Mouse (Mus musculus) limb, embryonic 12.5 days (tissue): ENCODE data around the gene Gpcpd1. TPM values are rescaled to one million over a fixed set of nuclear protein-coding genes. Genes with fewer than 3 reads are reported as not detected.
"Not testable (repeated sequence)": the region's sequence is repeated elsewhere in the genome, so short reads cannot be mapped to it uniquely, and the experiment has no call there.

ENCODE experiments used
- ATAC-seq: fragments of 200-750 bp; cut with Nextera tagmentation; 2 replicates; pipeline ENCODE4 v1.8.0; 2017; ENCODE audit warnings: low read depth, moderate TSS enrichment; ENCODE audit not compliant: insufficient number of reproducible peaks, insufficient read depth, low FRiP score, low TSS enrichment
- H3K27ac ChIP-seq: fragments of 300-500 bp; sonication (generic); 2 replicates; pipeline ENCODE4 v1.5.1; 2016; ENCODE audit warnings: mild to moderate bottlenecking, moderate library complexity
- H3K27me3 ChIP-seq: fragments of 300-500 bp; sonication (generic); 2 replicates; pipeline ENCODE4 v1.6.1; 2016; ENCODE audit warnings: mild to moderate bottlenecking, moderate library complexity
- H3K36me3 ChIP-seq: fragments of 300-500 bp; sonication (generic); 2 replicates; pipeline ENCODE4 v1.6.1; 2016; ENCODE audit warnings: mild to moderate bottlenecking, moderate library complexity
- H3K4me1 ChIP-seq: fragments of 300-500 bp; sonication (generic); replicated peaks from 2 replicates; pipeline ENCODE4 v1.6.1; 2016
- H3K4me2 ChIP-seq: fragments of 300-500 bp; sonication (generic); 2 replicates; pipeline ENCODE4 v1.6.1; 2016; ENCODE audit warnings: mild to moderate bottlenecking, moderate library complexity
- H3K4me3 ChIP-seq: fragments of 300-500 bp; sonication (generic); replicated peaks from 2 replicates; pipeline ENCODE4 v1.5.1; 2016; ENCODE audit warnings: mild to moderate bottlenecking
- H3K9ac ChIP-seq: fragments of 300-500 bp; sonication (generic); replicated peaks from 2 replicates; pipeline ENCODE4 v1.6.1; 2016; ENCODE audit warnings: mild to moderate bottlenecking, moderate library complexity
- H3K9me3 ChIP-seq: fragments of 300-500 bp; sonication (generic); 2 replicates; pipeline ENCODE4 v1.6.1; 2016; ENCODE audit warnings: mild to moderate bottlenecking, moderate library complexity
- WGBS: fragments of 180-500 bp; shearing (Covaris S2); methylation state at CpG from one replicate; pipeline ENCODE4 v1.1.7; 2016; 5-methylcytosine and 5-hydroxymethylcytosine counted together
- polyA plus RNA-seq: library from polyadenylated mRNA; unstranded; fragments of >200 nt; fragmentation: Nextera tagmentation; extraction: Ambion mirVana; gene quantifications from 2 replicates; pipeline ENCODE4 v1.2.1, GENCODE M21; 2016

Gpcpd1 gene
- polyA plus RNA-seq, 1 experiment from 2014 or later: 42.3 TPM

DNA sequence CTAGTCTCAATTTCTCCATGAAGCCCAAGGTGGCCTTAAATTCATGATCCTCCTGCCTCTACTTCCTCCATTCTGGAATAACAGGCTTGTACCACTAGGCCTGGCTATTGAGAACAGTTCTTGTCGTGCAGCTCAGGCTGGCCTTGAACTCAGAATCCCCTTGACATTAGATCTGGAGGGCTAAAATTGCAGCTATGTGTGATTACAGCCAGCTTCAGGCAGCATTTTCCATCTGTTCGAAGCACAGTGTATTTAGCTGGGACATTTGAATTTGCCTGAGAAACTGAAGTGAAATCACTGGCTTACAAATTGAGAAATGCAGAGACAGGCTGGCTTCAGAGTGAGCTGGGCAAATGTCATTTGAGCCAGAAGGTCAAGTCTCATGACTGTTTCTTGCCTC, 16.2 kb upstream of the Gpcpd1 start:
- WGBS: 82% methylated on average over 2 of the region's 2 CpGs
- Histone ChIP-seq H3K4me1 (peaks cover 6% of the 10 kb centered on the region; the same call in 1 of the 2 replicates), H3K36me3 (no peaks in the 10 kb centered on the region), H3K27me3 (no peaks in the 10 kb centered on the region), H3K9me3 (no peaks in the 10 kb centered on the region), H3K9ac (no peak overlapping the region), H3K27ac (no peak overlapping the region), H3K4me3 (no peak overlapping the region), H3K4me2 (no peak overlapping the region)
- no peak for ATAC-seq

DNA sequence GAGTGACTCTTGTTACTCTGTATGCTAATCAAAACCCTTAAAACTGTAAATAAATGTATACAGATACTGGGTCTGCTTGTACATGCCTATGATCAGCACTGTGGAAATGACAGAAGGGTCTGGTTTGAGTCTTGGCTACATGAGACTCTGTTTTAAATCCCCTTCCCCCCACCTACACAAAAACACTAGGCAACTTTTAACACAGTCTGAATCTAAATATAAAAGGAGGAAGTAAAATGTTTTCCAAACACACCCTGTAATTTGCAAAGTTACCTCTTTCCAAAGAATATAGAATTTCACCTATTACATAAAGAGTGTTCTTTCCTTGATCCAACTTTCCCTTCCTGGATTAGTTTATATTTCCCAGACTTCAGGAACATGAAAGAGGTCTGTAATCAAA, 14.2 kb upstream of the Gpcpd1 start:
- no peaks in the 10 kb centered on the region for H3K36me3 ChIP-seq
- no peak overlapping the region for H3K9ac ChIP-seq
- H3K27me3 ChIP-seq: no peaks in the 10 kb centered on the region
- no peak overlapping the region for H3K4me3 ChIP-seq
- ATAC-seq: no peak
- H3K4me1 ChIP-seq: peaks cover 2% of the 10 kb centered on the region; the same call in 1 of the 2 replicates
- H3K4me2 ChIP-seq: no peak overlapping the region
- H3K9me3 ChIP-seq: no peaks in the 10 kb centered on the region
- no peak overlapping the region for H3K27ac ChIP-seq

DNA sequence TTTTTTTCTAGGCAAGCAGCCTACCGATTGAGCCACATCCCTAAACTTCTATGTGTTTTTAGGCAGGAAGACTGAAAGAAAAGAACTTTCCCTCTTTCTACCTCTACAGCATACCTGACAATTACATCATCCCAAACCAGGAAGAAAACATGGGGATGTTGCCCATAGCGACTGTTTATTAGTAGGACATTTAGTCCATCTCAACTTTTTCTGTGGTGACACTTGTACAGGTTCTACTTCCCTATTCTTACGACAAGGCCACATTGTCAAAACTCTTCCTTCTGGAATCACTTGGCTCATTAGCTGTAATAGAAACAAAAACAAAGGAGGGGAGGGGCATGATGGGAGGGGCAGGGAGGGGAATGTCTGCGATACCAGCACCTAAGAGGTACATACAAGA, 12.6 kb upstream of the Gpcpd1 start:
- ATAC-seq: no peak
- H3K4me1 ChIP-seq: peaks cover 2% of the 10 kb centered on the region; the same call in 1 of the 2 replicates
- no peaks in the 10 kb centered on the region for H3K36me3 ChIP-seq
- H3K4me3 ChIP-seq: no peak overlapping the region
- H3K9ac ChIP-seq: no peak overlapping the region
- no peaks in the 10 kb centered on the region for H3K27me3 ChIP-seq
- no peak overlapping the region for H3K4me2 ChIP-seq
- no peaks in the 10 kb centered on the region for H3K9me3 ChIP-seq
- WGBS: 79% methylated on average over 4 of the region's 4 CpGs
- no peak overlapping the region for H3K27ac ChIP-seq

DNA sequence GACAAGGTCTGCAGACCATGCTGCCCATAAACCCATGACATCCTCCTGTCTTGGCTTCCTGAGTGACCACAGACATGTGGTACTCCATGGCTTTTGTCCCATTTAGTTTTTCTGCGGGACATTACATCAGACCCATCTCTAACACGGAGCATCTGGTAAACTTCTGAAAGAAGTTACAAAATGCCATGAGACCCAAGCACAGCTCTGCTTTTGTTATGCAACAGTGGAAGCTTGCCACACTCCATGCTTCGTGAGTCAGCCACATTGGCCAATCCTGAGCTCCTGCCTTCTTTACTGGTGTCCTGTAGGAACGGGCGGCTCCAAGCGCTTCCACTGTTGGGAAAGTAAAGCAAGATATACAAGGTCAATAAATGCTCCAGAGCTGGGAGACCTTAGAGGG, 11.6 kb upstream of the Gpcpd1 start:
- no peaks in the 10 kb centered on the region for H3K27me3 ChIP-seq
- no peak overlapping the region for H3K27ac ChIP-seq
- no peak overlapping the region for H3K4me2 ChIP-seq
- ATAC-seq: no peak
- WGBS: 88% methylated on average over 6 of the region's 6 CpGs
- no peak overlapping the region for H3K9ac ChIP-seq
- H3K9me3 ChIP-seq: no peaks in the 10 kb centered on the region
- H3K36me3 ChIP-seq: no peaks in the 10 kb centered on the region
- H3K4me1 ChIP-seq: peaks cover 2% of the 10 kb centered on the region; the same call in 1 of the 2 replicates
- H3K4me3 ChIP-seq: no peak overlapping the region

DNA sequence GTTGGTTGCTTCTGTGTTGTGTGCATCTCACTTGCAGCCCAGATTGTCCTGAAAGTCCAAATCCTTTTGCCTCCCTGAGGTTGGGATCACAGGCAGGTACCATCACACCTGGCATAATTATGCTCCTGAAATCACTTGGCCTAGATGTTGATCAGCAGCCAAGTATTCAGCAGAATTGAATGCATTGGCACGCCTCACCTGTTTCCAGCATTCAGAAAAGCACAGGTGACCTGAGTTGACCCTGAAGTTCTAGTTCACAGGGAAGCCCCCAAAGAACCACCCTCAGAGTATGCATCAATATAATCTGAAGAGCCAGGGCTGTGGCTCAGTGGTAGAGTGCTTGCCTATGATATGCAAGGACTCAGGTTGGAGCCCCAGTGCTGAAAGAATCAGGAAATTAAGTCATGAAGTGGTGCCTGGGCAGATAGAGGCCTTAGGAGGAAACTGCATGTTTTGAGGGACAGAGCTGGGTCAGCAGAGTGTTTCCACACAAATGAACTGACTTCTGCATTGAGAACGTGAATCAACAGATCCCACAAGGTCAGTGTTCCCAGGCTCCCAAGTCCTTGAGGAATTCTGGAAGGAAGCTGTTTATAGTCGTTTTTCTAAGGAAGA, 10.4 kb upstream of the Gpcpd1 start:
- Histone ChIP-seq H3K27me3 (no peaks in the 10 kb centered on the region), H3K4me2 (no peak overlapping the region), H3K27ac (no peak overlapping the region), H3K4me3 (no peak overlapping the region), H3K36me3 (no peaks in the 10 kb centered on the region), H3K9me3 (no peaks in the 10 kb centered on the region), H3K4me1 (peaks cover 2% of the 10 kb centered on the region; the same call in 1 of the 2 replicates), H3K9ac (no peak overlapping the region)
- ATAC-seq: no peak
- WGBS: 73% methylated on average over 3 of the region's 3 CpGs

DNA sequence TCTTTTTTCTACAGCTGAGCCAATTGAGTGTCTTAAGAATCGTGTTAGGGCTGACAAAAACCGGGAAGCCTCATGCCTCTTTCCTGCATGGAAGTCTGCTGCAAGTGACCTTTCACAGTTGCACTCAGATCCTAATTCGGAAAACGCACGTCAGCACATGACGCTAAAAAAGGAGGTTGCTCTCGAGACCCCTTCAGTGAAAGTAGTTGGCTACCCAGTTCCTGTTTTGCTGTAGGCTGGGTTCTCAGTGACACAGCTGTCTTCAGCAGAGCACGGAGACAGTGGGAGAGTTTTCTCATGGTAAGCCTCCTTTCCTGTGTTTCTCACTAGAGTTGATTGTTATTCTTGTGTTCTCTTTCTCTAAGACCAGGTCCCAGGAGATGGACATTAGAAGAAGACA, 9.7 kb upstream of the Gpcpd1 start:
- H3K9me3 ChIP-seq: no peaks in the 10 kb centered on the region
- WGBS: 79% methylated on average over 8 of the region's 8 CpGs
- H3K4me3 ChIP-seq: no peak overlapping the region
- H3K27ac ChIP-seq: no peak overlapping the region
- H3K4me1 ChIP-seq: peaks cover 2% of the 10 kb centered on the region; the same call in 1 of the 2 replicates
- no peak for ATAC-seq
- no peaks in the 10 kb centered on the region for H3K36me3 ChIP-seq
- no peak overlapping the region for H3K4me2 ChIP-seq
- no peak overlapping the region for H3K9ac ChIP-seq
- H3K27me3 ChIP-seq: no peaks in the 10 kb centered on the region

DNA sequence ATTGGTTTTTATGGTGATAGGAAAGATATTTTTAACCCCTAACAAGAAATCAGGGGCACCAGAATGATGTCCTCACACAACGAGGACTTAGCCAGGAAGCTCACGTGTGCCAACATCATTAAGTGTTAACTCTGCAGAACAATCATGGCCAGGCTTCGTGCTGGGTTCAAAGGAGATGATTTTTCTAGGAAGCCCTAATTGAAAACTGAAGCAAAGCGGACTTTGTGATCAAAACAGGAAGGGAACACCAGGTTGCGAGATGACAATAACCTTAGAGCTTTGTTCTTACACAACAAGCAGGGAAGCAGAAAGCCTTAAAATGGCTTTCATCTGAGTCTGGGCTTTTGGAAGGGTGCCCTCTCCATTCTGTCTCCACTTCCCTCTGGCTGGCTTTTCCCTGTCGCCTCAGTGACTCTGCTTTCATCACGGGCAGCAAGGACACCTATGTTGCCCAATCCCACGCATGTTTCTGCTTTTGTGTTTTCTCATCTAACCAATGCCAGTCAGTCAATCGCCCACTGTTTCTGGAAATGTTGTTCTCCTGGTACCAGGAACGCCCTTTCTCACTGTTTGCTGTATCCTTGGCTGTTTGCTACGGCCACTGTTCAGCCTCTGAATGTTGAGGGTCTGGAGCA, 8.2 kb upstream of the Gpcpd1 start:
- Histone ChIP-seq H3K36me3 (no peaks in the 10 kb centered on the region), H3K4me3 (no peak overlapping the region), H3K4me2 (no peak overlapping the region), H3K27me3 (no peaks in the 10 kb centered on the region), H3K4me1 (no peaks in the 10 kb centered on the region), H3K27ac (no peak overlapping the region), H3K9me3 (no peaks in the 10 kb centered on the region), H3K9ac (no peak overlapping the region)
- 69% methylated on average over 11 of the region's 11 CpGs for WGBS
- no peak for ATAC-seq

DNA sequence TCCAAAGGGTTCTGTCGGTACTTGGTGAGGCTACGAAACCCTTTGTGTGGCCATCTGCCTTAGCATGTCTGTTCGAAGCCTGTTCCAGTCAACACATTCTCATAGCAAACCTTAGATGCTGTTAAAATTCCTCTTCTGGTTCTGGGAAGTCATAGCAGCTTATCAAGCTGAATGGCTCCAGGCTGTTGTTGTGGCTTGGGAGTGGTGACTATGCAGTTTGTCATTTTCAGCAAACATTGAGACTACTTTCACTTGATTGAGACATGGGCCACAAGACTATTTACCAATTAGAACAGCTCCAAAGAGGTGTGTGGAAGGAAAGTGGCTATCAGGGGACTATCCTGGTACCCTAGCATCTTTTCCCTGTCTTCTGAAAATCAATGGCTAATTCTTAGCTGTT, 4.6 kb upstream of the Gpcpd1 start:
- Histone ChIP-seq H3K36me3 (no peaks in the 10 kb centered on the region), H3K4me2 (no peak overlapping the region), H3K27me3 (no peaks in the 10 kb centered on the region), H3K9me3 (no peaks in the 10 kb centered on the region), H3K4me1 (peaks cover 9% of the 10 kb centered on the region; the same call in 1 of the 2 replicates), H3K27ac (no peak overlapping the region), H3K9ac (no peak overlapping the region), H3K4me3 (no peak overlapping the region)
- ATAC-seq: no peak
- 87% methylated on average over 3 of the region's 3 CpGs for WGBS

DNA sequence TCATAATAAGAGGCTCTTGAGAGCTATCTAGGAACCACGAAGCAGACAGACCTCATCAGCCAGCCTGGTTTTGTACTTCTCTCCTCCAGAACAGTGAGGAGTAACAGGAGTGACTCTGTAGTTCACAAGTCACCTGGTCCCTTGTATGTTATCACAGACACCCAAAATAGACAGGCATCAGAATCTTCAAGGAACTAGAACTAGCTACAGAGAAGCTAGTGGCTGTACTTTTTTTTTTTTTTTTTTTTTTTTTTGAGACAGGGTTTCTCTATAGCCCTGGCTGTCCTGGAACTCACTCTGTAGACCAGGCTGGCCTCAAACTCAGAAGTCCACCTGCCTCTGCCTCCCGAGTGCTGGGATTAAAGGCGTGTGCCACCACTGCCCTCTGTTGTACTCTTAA, 4.0 kb upstream of the Gpcpd1 start:
- not testable (repeated sequence) for H3K36me3 ChIP-seq, H3K27ac ChIP-seq, H3K9ac ChIP-seq, H3K4me2 ChIP-seq, H3K9me3 ChIP-seq, ATAC-seq, H3K4me3 ChIP-seq, H3K4me1 ChIP-seq, H3K27me3 ChIP-seq
- WGBS: 78% methylated on average over 3 of the region's 3 CpGs

DNA sequence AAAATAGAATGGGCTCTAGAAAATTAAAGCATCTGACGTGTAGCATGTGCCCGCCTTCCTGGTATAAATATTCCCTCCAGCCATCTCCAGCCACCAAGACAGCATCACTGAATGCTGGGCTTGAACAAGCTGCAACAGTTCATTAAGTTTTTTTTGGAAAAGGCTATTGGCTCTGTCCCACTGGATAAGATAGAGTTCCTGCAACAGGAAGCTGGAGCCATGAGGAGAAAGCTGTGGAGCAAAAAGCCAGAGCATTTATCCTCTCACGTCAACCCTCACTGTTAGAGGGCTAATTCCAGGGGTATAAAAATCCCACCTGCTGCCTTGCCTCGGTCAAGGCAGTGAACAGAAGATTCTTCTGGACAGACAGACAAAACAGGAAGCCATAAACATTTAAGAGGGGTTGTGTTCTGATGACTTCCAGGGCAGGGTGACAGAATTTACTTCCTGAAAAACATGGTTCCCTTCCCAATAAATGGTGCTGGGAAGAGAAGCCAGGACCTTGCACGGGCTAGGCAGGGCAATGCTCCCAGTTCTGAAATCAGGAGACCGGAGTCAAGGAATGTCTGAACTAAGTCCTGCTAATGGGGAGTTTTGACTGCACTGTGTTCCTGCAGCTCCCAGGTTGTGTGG, 2.5 kb upstream of the Gpcpd1 start:
- no peak overlapping the region for H3K4me2 ChIP-seq
- H3K9ac ChIP-seq: no peak overlapping the region
- H3K9me3 ChIP-seq: no peaks in the 10 kb centered on the region
- H3K36me3 ChIP-seq: no peaks in the 10 kb centered on the region
- H3K27ac ChIP-seq: no peak overlapping the region
- H3K27me3 ChIP-seq: no peaks in the 10 kb centered on the region
- H3K4me3 ChIP-seq: no peak overlapping the region
- WGBS: 50% methylated on average over 6 of the region's 6 CpGs
- H3K4me1 ChIP-seq: peaks cover 9% of the 10 kb centered on the region; the same call in 1 of the 2 replicates
- ATAC-seq: no peak

DNA sequence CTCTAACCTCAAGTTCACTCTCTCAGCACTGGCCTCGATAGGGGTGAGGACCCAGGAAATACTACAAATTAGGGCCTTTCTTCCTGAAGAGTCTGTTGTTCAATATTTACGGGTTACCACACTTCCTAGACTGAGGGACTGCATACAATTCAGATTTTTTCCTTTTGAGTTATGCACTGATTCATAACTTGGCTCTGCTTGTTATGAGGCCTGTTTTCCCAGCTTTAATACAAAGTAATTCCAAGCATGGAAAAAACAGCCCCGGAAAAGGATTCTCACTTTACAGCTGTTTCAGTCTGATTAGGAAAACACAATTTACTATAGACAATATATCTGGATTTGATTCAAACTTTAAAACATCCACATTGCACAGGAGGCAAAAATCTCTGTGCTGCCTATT, 1.5 kb downstream of the Gpcpd1 start:
- no peak overlapping the region for H3K27ac ChIP-seq
- H3K4me3 ChIP-seq: no peak overlapping the region
- H3K27me3 ChIP-seq: no peaks in the 10 kb centered on the region
- H3K9me3 ChIP-seq: no peaks in the 10 kb centered on the region
- H3K4me2 ChIP-seq: no peak overlapping the region
- no peak for ATAC-seq
- peaks cover 23% of the 10 kb centered on the region for H3K4me1 ChIP-seq
- 67% methylated on average over 3 of the region's 3 CpGs for WGBS
- H3K9ac ChIP-seq: no peak overlapping the region
- H3K36me3 ChIP-seq: no peaks in the 10 kb centered on the region
